Mouse (Mus musculus): ENCODE data around the gene Golga2.

GRCm38 (mm10) chr2:32327200-32327599, 40.0 kb downstream of the Golga2 start:
- TF ChIP-seq CTCF (IDR thresholded peaks at IDR 0.05; ENCODE audit: borderline replicate concordance, insufficient read depth, low read length) (no peak), POLR2A (IDR thresholded peaks at IDR 0.05; ENCODE audit: low read depth, low read length) (no peak)
